Mouse (Mus musculus): ENCODE data around the gene Il16.

- TF ChIP-seq POLR2A (IDR thresholded peaks at IDR 0.05; ENCODE audit: low read depth, low read length) (no peak), CTCF (IDR thresholded peaks at IDR 0.05; ENCODE audit: borderline replicate concordance, insufficient read depth, low read length) (no peak)
These were observed 34.5 kb upstream of the Il16 start for GRCm38 (mm10) chr7:83780026-83780425.

Data from embryonic fibroblast, embryonic 13.5 days (primary cell).